Mouse (Mus musculus): Measurements from ENCODE around the gene Pi4ka. TPM values are rescaled to one million over a fixed set of nuclear protein-coding genes. Genes with fewer than 3 reads are reported as not detected.

Pi4ka gene
- total and polyA plus RNA-seq, 3 experiments, result 40.5 to 149 (median 88.4) TPM

- dilution Hi-C loops (cut with MboI; ENCODE audit: extremely low pct_ligation_motif_present, extremely low pct_unique_long_range_greater_than_20kb, low sequenced_read_pairs) (no loop called here), in situ Hi-C loops (cut with MboI; ENCODE audit: low pct_ligation_motif_present, low pct_unique_long_range_greater_than_20kb, low sequenced_read_pairs) (no loop called here)
- no peaks in the 10 kb centered on the region for H3K9me3 ChIP-seq (replicated peaks; ENCODE audit: low read length)
- H3K27ac ChIP-seq (ENCODE audit: insufficient read depth, low read depth), result no peak overlapping the region
- DNase-seq (ENCODE audit: extremely low read depth), result no peak
- TF ChIP-seq PAX5 (IDR thresholded peaks at IDR 0.05; ENCODE audit: low read length) (no peak), HCFC1 (IDR thresholded peaks at IDR 0.05; ENCODE audit: low read depth, low read length) (no peak), E2F4 (IDR thresholded peaks at IDR 0.05; ENCODE audit: insufficient replicate concordance, low read depth, low read length) (no peak), ZC3H11A (IDR thresholded peaks at IDR 0.05; ENCODE audit: low read depth, low read length) (no peak)
- H3K27me3 ChIP-seq (replicated peaks), result no peaks in the 10 kb centered on the region
- H3K4me1 ChIP-seq (ENCODE audit: control insufficient read depth in 1 of 2, insufficient read depth in 2 of 2), result peaks cover 7 to 30% of the 10 kb centered on the region in 2 experiments
- H3K36me3 ChIP-seq (replicated peaks in 1 of 2; ENCODE audit: control insufficient read depth in 1 of 2, insufficient read depth in 1 of 2, low read length in 1 of 2), result peaks cover 0 to 29% of the 10 kb centered on the region in 2 experiments
- no peak overlapping the region for H3K4me3 ChIP-seq (replicated peaks in 1 of 3; ENCODE audit: low read depth in 2 of 3, low read length in 2 of 3, poor library complexity in 1 of 3)
- peaks cover 10% of the 10 kb centered on the region; the same call in 1 of the 2 replicates for H3K79me2 ChIP-seq (replicated peaks; ENCODE audit: control insufficient read depth, extremely low read depth, insufficient read depth, poor library complexity, severe bottlenecking)
- H3K9ac ChIP-seq (ENCODE audit: insufficient read depth, low read depth), result no peak overlapping the region
- H3K4me2 ChIP-seq (ENCODE audit: insufficient read depth, low read depth, poor library complexity, severe bottlenecking), result no peak overlapping the region
These were observed 154.6 kb downstream of the Pi4ka start for GRCm38 (mm10) chr16:17251539-17251938.

- Histone ChIP-seq H3K27ac (ENCODE audit: insufficient read depth, low read depth) (no peak overlapping the region), H3K79me2 (replicated peaks; ENCODE audit: control insufficient read depth, extremely low read depth, insufficient read depth, poor library complexity, severe bottlenecking) (peaks cover 13% of the 10 kb centered on the region; the same call in 1 of the 2 replicates), H3K27me3 (replicated peaks) (no peaks in the 10 kb centered on the region), H3K4me3 (replicated peaks in 1 of 3; ENCODE audit: low read depth in 2 of 3, low read length in 2 of 3, poor library complexity in 1 of 3) (no peak overlapping the region), H3K9me3 (replicated peaks; ENCODE audit: low read length) (no peaks in the 10 kb centered on the region), H3K4me2 (ENCODE audit: insufficient read depth, low read depth, poor library complexity, severe bottlenecking) (no peak overlapping the region), H3K9ac (ENCODE audit: insufficient read depth, low read depth) (no peak overlapping the region), H3K4me1 (ENCODE audit: control insufficient read depth in 1 of 2, insufficient read depth in 2 of 2) (peaks cover 7 to 28% of the 10 kb centered on the region in 2 experiments), H3K36me3 (replicated peaks in 1 of 2; ENCODE audit: control insufficient read depth in 1 of 2, insufficient read depth in 1 of 2, low read length in 1 of 2) (peaks cover 0 to 15% of the 10 kb centered on the region in 2 experiments)
- dilution Hi-C loops (cut with MboI; ENCODE audit: extremely low pct_ligation_motif_present, extremely low pct_unique_long_range_greater_than_20kb, low sequenced_read_pairs), result no loop called here
- in situ Hi-C loops (cut with MboI; ENCODE audit: low pct_ligation_motif_present, low pct_unique_long_range_greater_than_20kb, low sequenced_read_pairs), result no loop called here
- no peak for TF ChIP-seq MXI1 (IDR thresholded peaks at IDR 0.05; ENCODE audit: low read depth, low read length)
- no peak for TF ChIP-seq NRF1 (IDR thresholded peaks at IDR 0.05; ENCODE audit: low read depth, low read length)
- no peak for TF ChIP-seq CTCF (conservative IDR thresholded peaks at IDR 0.05 in 1 of 2, IDR thresholded peaks at IDR 0.05 in 1 of 2; ENCODE audit: low read depth in 2 of 2, low read length in 2 of 2)
- TF ChIP-seq MEF2A (IDR thresholded peaks at IDR 0.05; ENCODE audit: borderline replicate concordance, low read depth, low read length), result no peak
- TF ChIP-seq CHD2 (IDR thresholded peaks at IDR 0.05; ENCODE audit: low read length), result no peak
- TF ChIP-seq CHD1 (IDR thresholded peaks at IDR 0.05; ENCODE audit: low read depth, low read length), result no peak
- no peak for TF ChIP-seq NELFE (IDR thresholded peaks at IDR 0.05; ENCODE audit: low read depth, low read length)
- no peak for TF ChIP-seq SMC3 (IDR thresholded peaks at IDR 0.05; ENCODE audit: low read depth, low read length)
- no peak for TF ChIP-seq ELF1 (IDR thresholded peaks at IDR 0.05; ENCODE audit: low read depth, low read length)
- TF ChIP-seq HCFC1 (IDR thresholded peaks at IDR 0.05; ENCODE audit: low read depth, low read length), result no peak
- TF ChIP-seq ZKSCAN1 (IDR thresholded peaks at IDR 0.05; ENCODE audit: borderline replicate concordance, low read depth, low read length), result no peak
- no peak for TF ChIP-seq MAZ (IDR thresholded peaks at IDR 0.05; ENCODE audit: low read depth, low read length)
- no peak for TF ChIP-seq JUN (IDR thresholded peaks at IDR 0.05; ENCODE audit: insufficient read depth, low read depth, low read length)
- no peak for DNase-seq (ENCODE audit: extremely low read depth)
These were observed 157.0 kb downstream of the Pi4ka start for GRCm38 (mm10) chr16:17249135-17249534.

All from CH12.LX (cell line).